Mouse (Mus musculus): ENCODE measurements around the gene Nr6a1.

The Nr6a1 gene

GRCm38 (mm10) chr2:38936721-38937378 lies 9.4 kb upstream of the Nr6a1 start:
- no peak for DNase-seq (ENCODE audit: low spot score)

GRCm38 (mm10) chr2:38934936-38935335 lies 7.4 kb upstream of the Nr6a1 start:
- DNase-seq (ENCODE audit: low spot score): no peak

- no peak for DNase-seq (ENCODE audit: low spot score)
Measured at GRCm38 (mm10) chr2:38933931-38934330, 6.4 kb upstream of the Nr6a1 start.

- peak; percentile 29 for DNase-seq (ENCODE audit: low spot score)
Measured at GRCm38 (mm10) chr2:38931851-38932667, 4.6 kb upstream of the Nr6a1 start, which contains the start of gene Olfml2a. Olfml2a (plus strand) TSS chr2:38931978.

- no peak for DNase-seq (ENCODE audit: low spot score)
Measured at GRCm38 (mm10) chr2:38930269-38930668, 2.8 kb upstream of the Nr6a1 start.

GRCm38 (mm10) chr2:38926145-38926891 lies 1.2 kb downstream of the Nr6a1 start:
- DNase-seq (ENCODE audit: low spot score): peak; percentile 78

- no peak for DNase-seq (ENCODE audit: low spot score)
Measured at GRCm38 (mm10) chr2:38925171-38926080, 2.1 kb downstream of the Nr6a1 start.

GRCm38 (mm10) chr2:38924571-38924970 lies 2.9 kb downstream of the Nr6a1 start:
- DNase-seq (ENCODE audit: low spot score): no peak

- no peak for DNase-seq (ENCODE audit: low spot score)
Measured at GRCm38 (mm10) chr2:38923911-38924310, 3.6 kb downstream of the Nr6a1 start.

- DNase-seq (ENCODE audit: low spot score): no peak
Measured at GRCm38 (mm10) chr2:38923471-38923870, 4.0 kb downstream of the Nr6a1 start.

- no peak for DNase-seq (ENCODE audit: low spot score)
Measured at GRCm38 (mm10) chr2:38921374-38921773, 6.1 kb downstream of the Nr6a1 start.

- no peak for DNase-seq (ENCODE audit: low spot score)
Measured at GRCm38 (mm10) chr2:38916947-38917691, 10.4 kb downstream of the Nr6a1 start.

GRCm38 (mm10) chr2:38914965-38915364 lies 12.5 kb downstream of the Nr6a1 start:
- DNase-seq (ENCODE audit: low spot score): no peak

GRCm38 (mm10) chr2:38914517-38914916 lies 13.0 kb downstream of the Nr6a1 start:
- DNase-seq (ENCODE audit: low spot score): no peak

GRCm38 (mm10) chr2:38908604-38909003 lies 18.9 kb downstream of the Nr6a1 start:
- no peak for DNase-seq (ENCODE audit: low spot score)

GRCm38 (mm10) chr2:38906097-38906496 lies 21.4 kb downstream of the Nr6a1 start:
- no peak for DNase-seq (ENCODE audit: low spot score)

GRCm38 (mm10) chr2:38904290-38904689 lies 23.2 kb downstream of the Nr6a1 start:
- no peak for DNase-seq (ENCODE audit: low spot score)

- no peak for DNase-seq (ENCODE audit: low spot score)
Measured at GRCm38 (mm10) chr2:38902866-38903265, 24.6 kb downstream of the Nr6a1 start.

GRCm38 (mm10) chr2:38880907-38881672 lies 46.4 kb downstream of the Nr6a1 start:
- no peak for DNase-seq (ENCODE audit: low spot score)

- no peak for DNase-seq (ENCODE audit: low spot score)
Measured at GRCm38 (mm10) chr2:38874544-38875108, 52.9 kb downstream of the Nr6a1 start.
